Mouse (Mus musculus) liver, adult 2 months (tissue): ENCODE data around the gene Chst8.

Experiments used
- CTCF ChIP-seq: fragments of 200-500 bp; IDR thresholded peaks from 2 replicates; pipeline ENCODE4 v1.5.1; 2011; ENCODE audit warnings: low read depth, low read length, control low read depth
- POLR2A ChIP-seq: fragments of 200-500 bp; IDR thresholded peaks from 2 replicates; pipeline ENCODE4 v1.6.1; 2011; ENCODE audit warnings: low read length, control low read depth; ENCODE audit not compliant: insufficient read depth; ENCODE audit errors: extremely low read depth

DNA sequence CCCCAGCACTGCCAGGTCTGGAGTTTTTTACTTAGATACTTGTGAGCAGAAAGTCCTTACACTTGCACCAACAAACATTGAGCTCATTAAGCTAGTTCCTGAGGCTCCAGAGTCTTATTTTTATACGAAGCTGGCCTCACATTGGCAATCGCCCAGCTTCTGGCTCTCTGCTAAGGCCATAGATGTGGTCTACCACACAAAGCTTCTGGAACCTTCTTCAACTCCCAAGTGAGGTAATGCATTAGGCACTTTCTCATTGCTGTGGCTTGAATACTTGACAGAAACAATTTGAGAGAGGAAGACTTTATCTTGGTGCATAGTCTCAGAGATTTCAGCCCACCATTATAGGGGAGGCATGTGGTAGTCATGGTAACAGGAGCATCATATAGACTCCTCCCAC, 132.6 kb downstream of the Chst8 start:
- TF ChIP-seq CTCF, result no peak
- TF ChIP-seq POLR2A, result no peak
